Mouse (Mus musculus): ENCODE results near the gene Slc9a4. TPM values are rescaled to one million over a fixed set of nuclear protein-coding genes. Genes with fewer than 3 reads are reported as not detected.
A peak's percentile ranks its signal among the peaks of the same experiment; 100 is the strongest.

The Slc9a4 gene
- polyA plus RNA-seq, 1 experiment from 2014 or later: not detected

- no peak overlapping the region for H3K4me3 ChIP-seq (ENCODE audit: low read depth, low read length)
- H3K4me2 ChIP-seq (ENCODE audit: low read length): no peak overlapping the region
- ATAC-seq (replicated peaks; ENCODE audit: low FRiP score, low TSS enrichment, low read depth) (no peak), DNase-seq (ENCODE audit: low spot score) (no peak)
- no peak overlapping the region for H3K27ac ChIP-seq (ENCODE audit: low read depth)
- H3K4me1 ChIP-seq (replicated peaks; ENCODE audit: control insufficient read depth, insufficient read depth, low read length): no peaks in the 10 kb centered on the region
- H3K36me3 ChIP-seq (ENCODE audit: control insufficient read depth, insufficient read depth, low read length): no peaks in the 10 kb centered on the region
- no peaks in the 10 kb centered on the region for H3K27me3 ChIP-seq (replicated peaks; ENCODE audit: control insufficient read depth, insufficient read depth, low read length)
- no peaks in the 10 kb centered on the region for H3K9me3 ChIP-seq (ENCODE audit: control insufficient read depth, low read length)
- H3K9ac ChIP-seq (ENCODE audit: low read length): no peak overlapping the region
Measured at GRCm38 (mm10) chr1:40626954-40627353, 47.1 kb downstream of the Slc9a4 start.

GRCm38 (mm10) chr1:40628443-40628842 lies 48.6 kb downstream of the Slc9a4 start:
- Histone ChIP-seq H3K36me3 (ENCODE audit: control insufficient read depth, insufficient read depth, low read length) (no peaks in the 10 kb centered on the region), H3K9me3 (ENCODE audit: control insufficient read depth, low read length) (no peaks in the 10 kb centered on the region), H3K4me2 (ENCODE audit: low read length) (no peak overlapping the region), H3K9ac (ENCODE audit: low read length) (no peak overlapping the region), H3K4me1 (replicated peaks; ENCODE audit: control insufficient read depth, insufficient read depth, low read length) (no peaks in the 10 kb centered on the region), H3K4me3 (ENCODE audit: low read depth, low read length) (no peak overlapping the region), H3K27me3 (replicated peaks; ENCODE audit: control insufficient read depth, insufficient read depth, low read length) (no peaks in the 10 kb centered on the region), H3K27ac (ENCODE audit: low read depth) (no peak overlapping the region)
- ATAC-seq (replicated peaks; ENCODE audit: low FRiP score, low TSS enrichment, low read depth): no peak
- DNase-seq (ENCODE audit: low spot score): no peak
- 89% methylated on average over 3 of the region's 3 CpGs for whole genome bisulfite sequencing

GRCm38 (mm10) chr1:40632407-40633062 lies 52.7 kb downstream of the Slc9a4 start:
- Histone ChIP-seq H3K9ac (ENCODE audit: low read length) (no peak overlapping the region), H3K4me2 (ENCODE audit: low read length) (no peak overlapping the region), H3K9me3 (ENCODE audit: control insufficient read depth, low read length) (no peaks in the 10 kb centered on the region), H3K4me1 (replicated peaks; ENCODE audit: control insufficient read depth, insufficient read depth, low read length) (no peaks in the 10 kb centered on the region), H3K27ac (ENCODE audit: low read depth) (no peak overlapping the region), H3K36me3 (ENCODE audit: control insufficient read depth, insufficient read depth, low read length) (no peaks in the 10 kb centered on the region), H3K27me3 (replicated peaks; ENCODE audit: control insufficient read depth, insufficient read depth, low read length) (no peaks in the 10 kb centered on the region), H3K4me3 (ENCODE audit: low read depth, low read length) (no peak overlapping the region)
- ATAC-seq (replicated peaks; ENCODE audit: low FRiP score, low TSS enrichment, low read depth) (no peak), DNase-seq (ENCODE audit: low spot score) (no peak)
- 54% methylated on average over 2 of the region's 2 CpGs for WGBS

GRCm38 (mm10) chr1:40634608-40635007 lies 54.7 kb downstream of the Slc9a4 start:
- DNase-seq (ENCODE audit: low spot score): no peak
- no peak overlapping the region for H3K4me2 ChIP-seq (ENCODE audit: low read length)
- H3K27ac ChIP-seq (ENCODE audit: low read depth): no peak overlapping the region
- H3K4me3 ChIP-seq (ENCODE audit: low read depth, low read length): no peak overlapping the region
- H3K9me3 ChIP-seq (ENCODE audit: control insufficient read depth, low read length): no peaks in the 10 kb centered on the region
- no peaks in the 10 kb centered on the region for H3K4me1 ChIP-seq (replicated peaks; ENCODE audit: control insufficient read depth, insufficient read depth, low read length)
- no peaks in the 10 kb centered on the region for H3K36me3 ChIP-seq (ENCODE audit: control insufficient read depth, insufficient read depth, low read length)
- no peak overlapping the region for H3K9ac ChIP-seq (ENCODE audit: low read length)
- no peaks in the 10 kb centered on the region for H3K27me3 ChIP-seq (replicated peaks; ENCODE audit: control insufficient read depth, insufficient read depth, low read length)
- no peak for ATAC-seq (replicated peaks; ENCODE audit: low FRiP score, low TSS enrichment, low read depth)
- WGBS: 79% methylated on average over 4 of the region's 4 CpGs

- Histone ChIP-seq H3K4me2 (ENCODE audit: low read length) (no peak overlapping the region), H3K9ac (ENCODE audit: low read length) (no peak overlapping the region), H3K27me3 (replicated peaks; ENCODE audit: control insufficient read depth, insufficient read depth, low read length) (no peaks in the 10 kb centered on the region), H3K4me3 (ENCODE audit: low read depth, low read length) (no peak overlapping the region), H3K36me3 (ENCODE audit: control insufficient read depth, insufficient read depth, low read length) (no peaks in the 10 kb centered on the region), H3K4me1 (replicated peaks; ENCODE audit: control insufficient read depth, insufficient read depth, low read length) (no peaks in the 10 kb centered on the region), H3K27ac (ENCODE audit: low read depth) (no peak overlapping the region), H3K9me3 (ENCODE audit: control insufficient read depth, low read length) (no peaks in the 10 kb centered on the region)
- no peak for DNase-seq (ENCODE audit: low spot score)
- WGBS: 75% methylated on average over 2 of the region's 2 CpGs
- no peak for ATAC-seq (replicated peaks; ENCODE audit: low FRiP score, low TSS enrichment, low read depth)
Measured at GRCm38 (mm10) chr1:40648234-40648633, 68.4 kb downstream of the Slc9a4 start.

GRCm38 (mm10) chr1:40650803-40651497 lies 71.1 kb downstream of the Slc9a4 start:
- Histone ChIP-seq H3K4me3 (ENCODE audit: low read depth, low read length) (no peak overlapping the region), H3K4me2 (ENCODE audit: low read length) (no peak overlapping the region), H3K9me3 (ENCODE audit: control insufficient read depth, low read length) (no peaks in the 10 kb centered on the region), H3K27me3 (replicated peaks; ENCODE audit: control insufficient read depth, insufficient read depth, low read length) (no peaks in the 10 kb centered on the region), H3K4me1 (replicated peaks; ENCODE audit: control insufficient read depth, insufficient read depth, low read length) (no peaks in the 10 kb centered on the region), H3K36me3 (ENCODE audit: control insufficient read depth, insufficient read depth, low read length) (no peaks in the 10 kb centered on the region), H3K9ac (ENCODE audit: low read length) (no peak overlapping the region), H3K27ac (ENCODE audit: low read depth) (no peak overlapping the region)
- ATAC-seq (replicated peaks; ENCODE audit: low FRiP score, low TSS enrichment, low read depth): no peak
- DNase-seq (ENCODE audit: low spot score): no peak
- WGBS: 48% methylated on average over 6 of the region's 6 CpGs

GRCm38 (mm10) chr1:40657035-40657434 lies 77.2 kb downstream of the Slc9a4 start:
- Histone ChIP-seq H3K4me1 (replicated peaks; ENCODE audit: control insufficient read depth, insufficient read depth, low read length) (peaks cover 5% of the 10 kb centered on the region; the same call in 1 of the 2 replicates), H3K36me3 (ENCODE audit: control insufficient read depth, insufficient read depth, low read length) (no peaks in the 10 kb centered on the region), H3K4me2 (ENCODE audit: low read length) (no peak overlapping the region), H3K9me3 (ENCODE audit: control insufficient read depth, low read length) (no peaks in the 10 kb centered on the region), H3K27me3 (replicated peaks; ENCODE audit: control insufficient read depth, insufficient read depth, low read length) (no peaks in the 10 kb centered on the region), H3K9ac (ENCODE audit: low read length) (no peak overlapping the region), H3K4me3 (ENCODE audit: low read depth, low read length) (no peak overlapping the region), H3K27ac (ENCODE audit: low read depth) (no peak overlapping the region)
- ATAC-seq (replicated peaks; ENCODE audit: low FRiP score, low TSS enrichment, low read depth) (no peak; the same call in 1 of the 2 replicates), DNase-seq (ENCODE audit: low spot score) (no peak)
- 69% methylated on average over 4 of the region's 4 CpGs for WGBS

GRCm38 (mm10) chr1:40657978-40658496 lies 78.2 kb downstream of the Slc9a4 start:
- Histone ChIP-seq H3K36me3 (ENCODE audit: control insufficient read depth, insufficient read depth, low read length) (no peaks in the 10 kb centered on the region), H3K4me3 (ENCODE audit: low read depth, low read length) (no peak overlapping the region), H3K27ac (ENCODE audit: low read depth) (no peak overlapping the region), H3K4me1 (replicated peaks; ENCODE audit: control insufficient read depth, insufficient read depth, low read length) (peaks cover 5% of the 10 kb centered on the region; the same call in 1 of the 2 replicates), H3K27me3 (replicated peaks; ENCODE audit: control insufficient read depth, insufficient read depth, low read length) (no peaks in the 10 kb centered on the region), H3K9me3 (ENCODE audit: control insufficient read depth, low read length) (no peaks in the 10 kb centered on the region), H3K4me2 (ENCODE audit: low read length) (no peak overlapping the region), H3K9ac (ENCODE audit: low read length) (no peak overlapping the region)
- DNase-seq (ENCODE audit: low spot score) (peak; percentile 77), ATAC-seq (replicated peaks; ENCODE audit: low FRiP score, low TSS enrichment, low read depth) (no peak; the same call in 1 of the 2 replicates)
- WGBS: 54% methylated on average over 8 of the region's 8 CpGs
